Mouse (Mus musculus) ES-E14 (cell line): ENCODE data around the gene Tbc1d10a.

Experiments used
- CHD2 ChIP-seq: IDR thresholded peaks from 2 replicates; pipeline ENCODE4 v1.6.1; 2014; ENCODE audit warnings: mild to moderate bottlenecking, low read depth, low read length, inconsistent platforms
- MAFK ChIP-seq: IDR thresholded peaks from 2 replicates; pipeline ENCODE4 v1.6.1; 2014; ENCODE audit warnings: mild to moderate bottlenecking, low read depth, low read length, inconsistent platforms; ENCODE audit not compliant: insufficient read depth
- ZC3H11A ChIP-seq: IDR thresholded peaks from 2 replicates; pipeline ENCODE4 v1.6.1; 2012; ENCODE audit warnings: low read depth, mild to moderate bottlenecking, inconsistent platforms, low read length, borderline replicate concordance
- ZNF384 ChIP-seq: IDR thresholded peaks from 2 replicates; pipeline ENCODE4 v1.6.1; 2012; ENCODE audit warnings: low read depth, low read length, inconsistent platforms

GRCm38 (mm10) chr11:4239691-4240090 lies 53.1 kb downstream of the Tbc1d10a start:
- TF ChIP-seq CHD2 (no peak), ZNF384 (no peak), MAFK (no peak), ZC3H11A (no peak)
